Mouse (Mus musculus): ENCODE results near the gene Pld4. TPM values are rescaled to one million over a fixed set of nuclear protein-coding genes. Genes with fewer than 3 reads are reported as not detected.
A peak's percentile ranks its signal among the peaks of the same experiment; 100 is the strongest.

The Pld4 gene
- total RNA-seq, 2 experiments from 2014 or later: 21.1 to 39.4 TPM

DNA sequence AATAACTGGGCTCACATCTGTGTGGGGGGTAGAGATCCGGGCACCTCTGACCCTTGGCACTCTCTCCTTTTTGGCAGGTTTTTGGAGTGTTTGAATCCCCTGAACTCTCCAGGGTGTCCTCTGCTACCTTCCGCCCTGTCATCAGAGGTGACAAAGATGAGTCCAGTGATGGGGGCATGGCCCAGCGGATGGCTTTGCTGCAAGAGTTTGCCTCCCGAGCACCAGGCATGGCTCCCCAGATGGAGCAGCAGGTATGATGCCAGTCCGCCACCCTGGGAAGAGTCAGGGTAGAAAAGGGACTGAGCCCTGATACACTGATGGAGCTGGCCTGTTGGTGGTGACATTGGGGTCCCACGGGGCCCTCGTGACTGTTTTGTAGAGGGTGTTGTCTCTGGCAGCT, 23.4 kb upstream of the Pld4 start:
- no peak for ATAC-seq (replicated peaks; ENCODE audit: poor library complexity, severe bottlenecking)

- no peak for ATAC-seq (replicated peaks; ENCODE audit: poor library complexity, severe bottlenecking)
Observed at GRCm38 (mm10) chr12:112737761-112738160, 22.7 kb upstream of the Pld4 start.

GRCm38 (mm10) chr12:112738281-112739022, 22.0 kb upstream of the Pld4 start:
- no peak for ATAC-seq (replicated peaks; ENCODE audit: poor library complexity, severe bottlenecking)

- ATAC-seq (replicated peaks; ENCODE audit: poor library complexity, severe bottlenecking): no peak
Observed at GRCm38 (mm10) chr12:112739023-112739568, 21.4 kb upstream of the Pld4 start.

DNA sequence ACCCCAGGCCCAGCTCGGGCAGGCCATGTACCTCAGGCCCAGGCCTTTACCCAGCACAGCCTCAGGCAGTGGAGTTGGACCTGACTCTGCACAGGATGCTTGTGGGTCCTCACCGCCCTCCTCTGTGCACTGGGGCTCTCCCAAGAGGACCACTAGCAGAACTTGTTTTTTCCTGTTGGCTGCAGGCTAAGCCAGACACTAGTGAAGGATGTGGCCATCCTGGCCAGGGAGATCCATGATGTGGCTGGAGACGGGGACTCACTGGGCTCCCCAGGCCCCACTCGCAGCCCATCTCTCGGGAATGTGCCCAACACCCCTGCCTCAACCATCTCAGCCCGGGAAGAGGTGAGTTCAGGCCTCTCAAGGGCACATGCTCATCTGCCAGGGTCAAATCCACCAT, 17.7 kb upstream of the Pld4 start:
- no peak for ATAC-seq (replicated peaks; ENCODE audit: poor library complexity, severe bottlenecking)

- peak; percentile 76 for ATAC-seq (replicated peaks; ENCODE audit: poor library complexity, severe bottlenecking)
Observed at GRCm38 (mm10) chr12:112743168-112743975, 17.1 kb upstream of the Pld4 start.

DNA sequence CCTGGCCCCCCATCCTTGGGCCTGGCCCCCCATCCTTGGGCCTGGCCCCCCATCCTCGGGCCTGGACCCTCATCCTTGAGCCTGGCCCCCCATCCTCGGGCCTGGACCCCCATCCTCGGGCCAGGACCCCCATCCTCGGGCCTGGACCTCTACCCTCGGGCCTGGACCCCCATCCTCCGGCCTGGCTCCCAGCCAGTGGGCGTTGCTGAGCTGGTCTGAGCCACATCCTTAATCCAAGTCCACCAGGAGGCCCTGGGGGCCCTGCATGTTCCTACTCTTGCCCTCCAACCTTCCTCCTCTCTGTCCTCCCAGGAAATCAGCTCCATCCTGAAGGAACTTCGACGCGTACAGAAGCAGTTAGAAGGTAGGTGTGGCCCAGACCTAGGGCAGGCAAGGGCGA, 16.2 kb upstream of the Pld4 start:
- ATAC-seq (replicated peaks; ENCODE audit: poor library complexity, severe bottlenecking): no peak

- no peak for ATAC-seq (replicated peaks; ENCODE audit: poor library complexity, severe bottlenecking)
Observed at GRCm38 (mm10) chr12:112744891-112745580, 15.4 kb upstream of the Pld4 start.

DNA sequence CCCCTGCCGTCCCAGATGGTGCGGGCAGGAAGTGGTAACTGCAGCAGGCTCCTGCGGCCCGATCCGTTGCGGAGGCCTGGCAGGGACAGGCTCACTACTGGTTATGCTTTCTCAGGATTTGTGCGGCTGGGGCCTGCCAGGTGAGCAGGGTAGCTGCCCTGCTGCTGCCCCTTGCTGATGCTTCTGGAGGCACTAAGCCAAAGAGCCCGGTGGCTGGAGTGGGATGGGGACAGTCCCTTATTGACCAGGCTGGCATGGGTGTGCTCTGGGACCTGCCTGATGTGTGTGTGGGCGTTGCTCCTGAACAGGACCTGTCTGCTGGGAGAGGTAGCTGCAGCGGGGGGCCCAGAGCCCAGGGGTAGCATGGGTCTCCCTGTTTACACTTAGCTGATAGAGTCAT, 14.7 kb upstream of the Pld4 start:
- ATAC-seq (replicated peaks; ENCODE audit: poor library complexity, severe bottlenecking): no peak

DNA sequence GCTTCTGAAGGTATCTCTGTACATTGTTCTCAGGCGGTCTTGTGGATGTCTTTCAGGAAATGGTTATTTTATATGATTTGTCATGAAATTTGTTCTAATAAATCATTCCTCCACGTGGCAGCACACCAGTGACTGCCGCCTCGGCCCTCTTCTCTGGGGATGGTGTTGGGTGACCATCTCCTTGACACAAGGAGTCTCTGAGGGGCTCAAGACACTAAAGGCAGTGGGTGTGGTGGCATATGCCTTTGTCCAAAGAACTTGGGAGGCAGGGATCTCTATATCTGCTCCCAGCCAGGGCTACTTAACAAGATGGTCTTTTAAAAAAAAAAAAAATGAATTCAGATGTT, 14.0 kb upstream of the Pld4 start:
- no peak for ATAC-seq (replicated peaks; ENCODE audit: poor library complexity, severe bottlenecking)

DNA sequence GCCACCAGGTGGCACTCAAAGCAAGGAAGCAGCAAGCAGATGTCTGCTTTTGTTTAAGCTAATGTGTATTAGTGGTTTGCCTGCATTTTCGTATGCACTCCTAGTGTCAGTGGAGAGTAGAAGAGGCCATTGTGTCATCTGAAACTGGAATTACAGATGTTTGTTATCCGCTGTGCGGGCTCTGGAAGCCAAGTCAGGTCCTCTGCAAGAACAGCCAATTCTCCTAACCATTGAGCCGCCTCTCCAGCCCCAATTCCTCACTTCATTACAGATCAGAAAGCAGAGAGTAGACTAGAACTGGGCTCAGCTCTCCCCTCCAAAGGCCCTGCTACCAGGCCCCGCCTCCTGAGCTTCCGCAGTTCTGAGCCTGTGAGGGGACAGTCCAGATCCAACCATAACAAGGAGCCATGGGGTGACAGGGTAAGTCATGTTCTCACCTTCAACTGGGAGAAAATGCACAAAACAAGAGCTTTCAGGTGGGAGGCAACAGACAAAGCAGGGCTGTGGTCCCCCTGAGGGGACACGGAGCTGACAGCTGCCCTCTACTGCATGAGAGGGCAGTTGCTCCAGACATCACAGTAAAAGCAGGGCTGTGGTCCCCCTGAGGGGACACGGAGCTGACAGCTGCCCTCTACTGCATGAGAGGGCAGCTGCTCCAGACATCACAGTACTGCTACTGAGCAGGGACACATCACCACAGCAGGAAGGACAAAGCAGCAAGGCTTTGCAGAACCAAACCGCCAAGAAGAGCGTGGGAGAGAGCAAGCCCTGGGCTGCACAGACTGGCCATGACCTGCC, 13.4 kb upstream of the Pld4 start:
- peak; percentile 69 for ATAC-seq (replicated peaks; ENCODE audit: poor library complexity, severe bottlenecking)

DNA sequence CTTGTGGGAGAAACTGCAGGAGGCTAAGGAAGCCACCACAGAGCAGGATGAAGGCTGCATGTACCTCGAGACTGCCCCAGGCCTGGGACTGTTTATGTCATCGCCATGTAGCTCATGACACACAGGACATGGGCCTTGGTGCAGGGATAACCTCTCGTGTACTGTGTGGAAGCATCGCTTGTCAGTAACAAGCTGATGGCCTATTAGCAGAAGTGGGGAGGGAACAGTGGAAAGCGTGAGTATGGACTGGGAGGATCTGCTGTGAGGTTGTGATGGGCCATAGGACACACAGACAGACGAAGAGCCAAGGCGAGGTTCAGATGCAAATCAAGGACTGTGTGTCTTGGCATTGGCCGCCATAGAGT, 12.9 kb upstream of the Pld4 start:
- no peak for ATAC-seq (replicated peaks; ENCODE audit: poor library complexity, severe bottlenecking)

DNA sequence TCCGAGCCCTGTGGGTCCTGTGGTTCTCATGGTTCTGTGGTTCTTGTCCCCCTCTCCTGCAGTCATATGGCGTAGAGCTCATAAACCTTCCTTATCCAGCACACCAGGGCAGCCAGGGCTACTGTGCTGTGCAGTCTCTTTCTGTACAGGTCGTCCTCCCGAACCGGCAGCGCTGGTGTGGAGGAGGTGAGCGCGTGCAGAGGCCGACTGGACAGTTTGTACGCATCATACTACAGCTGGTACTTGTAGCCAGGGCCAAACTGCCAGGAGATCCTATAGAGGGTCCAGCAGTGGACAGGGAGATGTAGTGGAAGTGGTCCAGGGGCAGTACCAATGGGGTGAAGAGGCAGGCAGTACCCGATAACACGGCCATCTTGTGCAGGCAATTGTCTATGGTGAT, 9.5 kb upstream of the Pld4 start:
- ATAC-seq (replicated peaks; ENCODE audit: poor library complexity, severe bottlenecking): no peak

DNA sequence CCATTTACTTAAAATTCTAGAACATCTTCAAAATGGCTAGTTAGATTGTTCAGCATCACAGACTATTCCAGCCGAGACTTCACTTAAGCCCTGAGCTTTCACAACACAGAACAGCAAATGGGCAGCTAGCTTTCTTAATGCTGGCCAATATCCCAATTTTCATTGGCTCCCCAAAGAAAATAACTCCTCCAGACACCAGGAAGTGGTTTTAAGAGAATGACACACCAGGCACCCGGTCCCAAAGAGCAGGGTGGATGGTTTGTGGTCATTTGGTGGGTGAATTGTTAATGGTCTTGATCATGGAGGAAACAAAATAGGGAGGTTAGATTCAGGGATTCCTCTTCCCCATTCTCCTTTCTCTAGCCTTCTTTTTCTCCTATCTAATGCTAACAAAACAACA, 8.1 kb upstream of the Pld4 start:
- ATAC-seq (replicated peaks; ENCODE audit: poor library complexity, severe bottlenecking): peak; percentile 88

DNA sequence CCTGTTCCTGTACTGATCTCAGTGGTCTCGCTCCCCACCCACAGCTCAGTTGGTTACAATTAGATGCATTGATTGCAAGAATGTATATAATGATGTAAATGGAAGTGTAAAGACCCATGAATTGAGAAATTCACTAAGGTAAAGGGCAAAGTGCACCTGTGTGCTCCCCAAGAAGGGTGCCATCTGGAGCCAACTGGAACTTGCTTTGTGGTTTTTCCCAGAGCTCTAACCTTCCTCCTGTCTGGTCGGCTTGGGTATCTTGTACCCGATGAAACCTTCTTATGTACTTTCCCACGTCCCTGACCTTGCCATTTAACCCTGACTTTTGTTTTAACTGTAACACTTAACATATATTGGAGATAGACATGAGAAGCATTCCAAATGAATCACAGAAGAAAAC, 4.6 kb upstream of the Pld4 start:
- no peak for ATAC-seq (replicated peaks; ENCODE audit: poor library complexity, severe bottlenecking)

DNA sequence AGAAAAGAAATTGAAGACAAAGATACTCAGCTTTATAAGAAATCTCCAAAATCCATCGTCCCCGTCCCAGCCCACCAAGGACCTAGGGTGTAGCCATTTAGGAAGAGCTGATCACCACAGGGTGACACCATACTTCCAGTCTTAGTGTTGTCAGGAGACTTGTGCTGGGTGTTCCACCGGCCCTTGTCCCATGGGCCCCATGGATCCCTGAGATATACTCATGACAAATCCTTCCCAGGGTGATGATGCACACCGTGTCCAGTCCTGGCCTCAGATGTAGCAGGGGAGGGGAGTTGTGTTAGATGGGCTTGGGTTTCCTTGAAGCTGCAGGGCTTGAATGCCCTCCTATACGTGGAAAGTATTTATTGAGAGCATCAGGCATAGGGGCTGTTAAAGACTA, 2.6 kb upstream of the Pld4 start:
- no peak for ATAC-seq (replicated peaks; ENCODE audit: poor library complexity, severe bottlenecking)

GRCm38 (mm10) chr12:112759471-112759870, 984 bp upstream of the Pld4 start:
- no peak for ATAC-seq (replicated peaks; ENCODE audit: poor library complexity, severe bottlenecking)

- ATAC-seq (replicated peaks; ENCODE audit: poor library complexity, severe bottlenecking): peak; percentile 24; the same call in 1 of the 2 replicates
Observed at GRCm38 (mm10) chr12:112761411-112761810, 956 bp downstream of the Pld4 start.

DNA sequence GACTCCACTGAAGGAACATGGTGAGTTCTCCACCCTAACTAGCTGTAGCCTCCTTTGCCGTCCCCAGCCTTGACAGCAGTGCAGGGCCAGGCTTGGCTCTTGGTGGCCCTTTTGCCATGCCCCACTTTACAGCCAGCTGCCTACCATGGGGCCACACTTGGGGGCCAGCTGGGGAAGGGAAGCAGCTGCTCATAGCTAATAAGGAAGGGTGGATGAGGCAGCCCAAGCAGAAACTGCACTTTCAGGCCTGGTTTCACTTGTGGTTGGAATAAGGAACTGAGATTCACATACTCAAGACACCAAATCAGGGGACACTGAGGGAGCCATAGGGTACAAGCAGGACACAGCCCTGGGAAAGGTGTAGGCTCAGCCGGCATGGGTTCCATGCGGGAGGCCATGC, 1.6 kb downstream of the Pld4 start:
- peak; percentile 83 for ATAC-seq (replicated peaks; ENCODE audit: poor library complexity, severe bottlenecking)

DNA sequence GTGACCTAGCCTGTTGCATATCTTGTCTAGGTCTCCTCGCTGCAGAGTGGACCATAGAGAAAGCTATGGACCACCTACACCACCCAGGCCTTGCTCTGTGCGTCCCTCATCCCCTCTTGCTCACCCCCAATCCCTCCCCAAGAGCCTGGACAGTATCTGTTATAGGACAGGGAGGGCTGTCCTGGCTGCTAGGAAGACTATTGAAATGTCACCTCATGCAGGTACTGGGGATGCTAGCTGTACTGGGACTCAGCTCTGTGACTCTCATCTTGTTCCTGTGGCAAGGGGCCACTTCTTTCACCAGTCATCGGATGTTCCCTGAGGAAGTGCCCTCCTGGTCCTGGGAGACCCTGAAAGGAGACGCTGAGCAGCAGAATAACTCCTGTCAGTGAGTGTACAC, 2.7 kb downstream of the Pld4 start:
- ATAC-seq (replicated peaks; ENCODE audit: poor library complexity, severe bottlenecking): no peak

Measured in granulocyte monocyte progenitor cell, adult 5-6 weeks (primary cell).